Mouse (Mus musculus) C2C12 (cell line): ENCODE results near the gene Gm45140. TPM values are rescaled to one million over a fixed set of nuclear protein-coding genes. Genes with fewer than 3 reads are reported as not detected.

Experiments
- H3K27me3 ChIP-seq: one replicate; pipeline ENCODE4 v1.6.1; 2011; ENCODE audit not compliant: control insufficient read depth, insufficient read depth, insufficient read length
- H3K36me3 ChIP-seq: one replicate; pipeline ENCODE4 v1.6.1; 2011; ENCODE audit not compliant: control insufficient read depth, insufficient read depth
- H3K4me3 ChIP-seq: one replicate; pipeline ENCODE4 v1.5.1; 2011; ENCODE audit warnings: mild to moderate bottlenecking, control low read depth; ENCODE audit not compliant: poor library complexity, insufficient read depth, severe bottlenecking
- H3K79me2 ChIP-seq: one replicate; pipeline ENCODE4 v1.6.1; 2011; ENCODE audit not compliant: control insufficient read depth, insufficient read depth
- H3K79me3 ChIP-seq: one replicate; pipeline ENCODE4 v1.6.1; 2011; ENCODE audit warnings: low read depth, control low read depth
- H3ac ChIP-seq: one replicate; pipeline ENCODE3; 2011; ENCODE audit warnings: low read depth; ENCODE audit not compliant: control insufficient read depth, insufficient read length
- CEBPB ChIP-seq: IDR thresholded peaks from one replicate; pipeline ENCODE4 v1.6.1; 2011; ENCODE audit warnings: low read depth, mild to moderate bottlenecking, control low read depth, moderate library complexity
- CTCF ChIP-seq: IDR thresholded peaks from one replicate; pipeline ENCODE4 v1.5.1; 2011; ENCODE audit not compliant: control insufficient read depth, insufficient read depth, insufficient read length
- FOSL1 ChIP-seq: IDR thresholded peaks from one replicate; pipeline ENCODE4 v1.8.0; 2011; ENCODE audit warnings: mild to moderate bottlenecking, low read length; ENCODE audit not compliant: poor library complexity, insufficient read depth, severe bottlenecking
- MAX ChIP-seq: IDR thresholded peaks from one replicate; pipeline ENCODE4 v1.6.1; 2011; ENCODE audit warnings: mild to moderate bottlenecking, control low read depth
- MYOD1 ChIP-seq: IDR thresholded peaks from one replicate; pipeline ENCODE4 v1.6.1; 2011; ENCODE audit warnings: low read depth; ENCODE audit not compliant: control insufficient read depth, insufficient read length
- MYOG ChIP-seq: IDR thresholded peaks from one replicate; pipeline ENCODE4 v1.6.1; 2011; ENCODE audit not compliant: control insufficient read depth, insufficient read length; ENCODE audit errors: extremely low read depth
- USF1 ChIP-seq: IDR thresholded peaks from one replicate; pipeline ENCODE4 v1.6.1; 2011; ENCODE audit warnings: low read depth, mild to moderate bottlenecking, control low read depth, moderate library complexity
- polyA plus RNA-seq: library from polyadenylated mRNA; unstranded; fragments of >200 nt; fragmentation: generic; extraction: Trizol; gene quantifications from one replicate; pipeline ENCODE4 v1.2.1, GENCODE M21; 2012; ENCODE audit warnings: missing spikeins

Gene Gm45140
- polyA plus RNA-seq, 1 experiment: 2.3 TPM

DNA sequence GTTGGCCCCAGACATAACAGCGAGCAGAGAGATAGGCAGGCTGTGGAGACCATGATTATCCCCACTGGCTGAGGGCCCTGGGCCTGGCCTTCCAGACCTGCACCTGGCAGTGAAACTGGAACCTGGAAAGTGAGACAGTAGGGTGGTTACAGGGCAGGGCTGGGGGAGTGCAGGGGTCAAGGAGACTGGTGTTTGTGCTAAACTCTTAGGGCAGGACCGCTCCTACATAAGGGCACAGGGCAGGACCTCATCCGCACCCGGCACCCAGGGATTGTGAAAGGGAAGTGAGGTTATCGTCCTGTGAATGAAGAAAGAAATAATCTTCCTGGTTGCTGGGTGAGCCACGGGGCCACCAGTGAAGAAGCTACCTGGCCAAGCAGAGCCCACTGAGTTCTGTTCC, 45.8 kb downstream of the Gm45140 start:
- Histone ChIP-seq H3K36me3 (no peaks in the 10 kb centered on the region), H3K79me2 (no peaks in the 10 kb centered on the region), H3K27me3 (no peaks in the 10 kb centered on the region), H3K79me3 (no peaks in the 10 kb centered on the region), H3K4me3 (no peak overlapping the region), H3ac (no peak overlapping the region)
- TF ChIP-seq MAX: no peak
- no peak for TF ChIP-seq MYOG
- no peak for TF ChIP-seq CTCF

DNA sequence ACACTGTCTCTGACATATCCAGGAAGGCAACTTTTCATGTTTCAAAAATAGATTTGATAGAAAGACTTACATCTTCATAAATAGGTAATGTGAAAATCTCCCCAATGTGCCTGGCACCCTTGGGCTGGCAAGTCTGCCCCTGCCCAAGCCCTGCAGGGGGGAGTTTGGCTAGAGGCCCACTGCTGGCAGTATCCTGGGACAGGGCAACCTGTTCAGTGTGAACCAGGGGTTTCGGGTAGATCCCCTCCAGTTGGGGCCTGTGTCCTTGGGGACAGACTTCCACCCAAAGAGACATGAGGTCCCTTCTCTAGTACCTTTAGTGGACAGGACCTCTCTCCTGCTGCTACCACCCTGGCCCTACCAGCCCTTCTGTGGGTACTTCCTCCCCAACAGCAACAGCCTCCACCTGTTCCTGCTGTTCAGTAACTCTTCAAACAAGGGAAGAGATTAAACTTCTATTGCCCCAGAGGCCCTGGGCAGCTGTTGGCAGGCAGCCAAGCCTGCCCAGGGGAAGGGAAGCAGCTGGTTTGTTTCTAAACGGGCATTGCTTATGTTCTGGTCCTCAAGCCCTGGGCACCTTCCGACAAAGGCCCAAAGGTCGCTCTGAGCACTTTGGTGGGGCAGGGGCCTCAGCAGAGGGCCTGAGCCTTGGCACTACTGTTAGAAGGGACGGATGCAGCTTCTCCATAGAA, 46.6 kb downstream of the Gm45140 start:
- no peaks in the 10 kb centered on the region for H3K36me3 ChIP-seq
- no peaks in the 10 kb centered on the region for H3K27me3 ChIP-seq
- H3K79me3 ChIP-seq: no peaks in the 10 kb centered on the region
- H3K79me2 ChIP-seq: no peaks in the 10 kb centered on the region
- H3K4me3 ChIP-seq: no peak overlapping the region
- no peak overlapping the region for H3ac ChIP-seq
- TF ChIP-seq MYOD1: peak; percentile 34
- TF ChIP-seq CTCF: no peak

DNA sequence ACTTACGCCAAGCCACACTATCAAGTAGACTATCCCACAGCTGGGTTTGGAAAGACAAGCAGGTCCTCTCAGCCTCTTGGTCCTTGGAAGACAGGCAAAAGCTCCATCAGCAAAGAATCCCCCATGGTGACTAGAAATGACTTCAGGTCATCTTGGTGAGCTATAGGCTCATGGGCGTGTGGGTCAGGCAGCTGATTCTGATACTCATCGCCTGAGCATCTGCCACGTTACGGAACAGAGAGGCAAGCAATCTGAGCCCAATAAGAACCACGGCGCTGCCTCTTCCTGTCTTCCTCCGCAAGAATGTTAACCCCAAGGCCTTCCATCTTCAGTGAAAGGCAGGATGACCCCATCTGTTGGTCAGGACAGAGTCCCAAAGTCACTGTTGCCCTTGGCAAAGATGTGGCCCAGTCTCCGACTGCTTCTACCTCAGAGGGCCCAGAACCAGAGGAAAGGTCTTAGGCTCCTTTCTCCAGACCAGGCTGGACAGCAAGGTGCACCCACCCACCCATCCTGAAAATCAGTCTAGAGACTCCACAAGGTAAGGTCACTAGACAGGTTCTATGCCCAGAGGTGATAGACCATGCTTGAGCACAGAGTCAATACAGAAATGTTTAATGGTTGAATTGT, 47.2 kb downstream of the Gm45140 start:
- no peaks in the 10 kb centered on the region for H3K79me3 ChIP-seq
- H3K27me3 ChIP-seq: no peaks in the 10 kb centered on the region
- H3K36me3 ChIP-seq: no peaks in the 10 kb centered on the region
- H3K79me2 ChIP-seq: no peaks in the 10 kb centered on the region
- no peak overlapping the region for H3K4me3 ChIP-seq
- TF ChIP-seq MAX (no peak), USF1 (no peak)
- no peak overlapping the region for H3ac ChIP-seq

DNA sequence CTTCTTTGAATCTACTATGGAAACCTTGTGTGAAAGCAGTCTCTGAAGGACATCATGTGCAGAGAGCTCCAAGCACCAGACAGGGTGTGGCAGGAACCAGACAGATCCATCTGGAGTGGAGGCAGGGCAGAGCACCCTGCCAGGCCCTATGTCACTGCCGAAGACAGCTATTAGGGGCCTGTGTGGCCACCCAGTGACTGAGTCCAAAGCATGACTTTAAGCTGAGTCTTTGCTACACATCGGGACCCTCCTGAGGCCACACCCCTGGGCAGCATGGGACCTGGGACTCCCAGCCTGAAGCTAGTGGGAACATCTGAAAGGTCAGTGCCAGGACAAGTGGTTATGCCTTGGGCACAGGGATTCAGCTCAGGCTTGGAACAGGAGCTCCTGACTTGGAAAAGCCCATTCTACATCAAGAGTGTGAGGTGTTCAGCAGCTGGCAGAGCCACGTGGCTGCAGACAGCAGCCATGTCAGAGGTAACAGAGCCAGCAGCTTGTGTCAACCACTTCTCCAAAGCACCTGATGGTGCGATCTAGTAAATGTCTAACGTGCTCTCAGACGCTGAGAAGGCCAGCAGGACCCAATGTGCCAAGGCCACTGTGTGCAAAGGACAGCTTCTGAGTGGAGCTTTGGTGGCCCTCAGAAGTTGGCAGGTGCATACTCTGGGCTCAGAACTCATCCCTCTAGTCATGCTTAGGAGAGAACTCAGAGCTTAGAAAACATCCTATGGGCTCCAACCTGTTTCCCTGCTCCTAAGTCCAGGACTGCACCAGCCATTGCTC, 48.3 kb downstream of the Gm45140 start:
- H3K4me3 ChIP-seq: no peak overlapping the region
- H3K27me3 ChIP-seq: no peaks in the 10 kb centered on the region
- no peak overlapping the region for H3ac ChIP-seq
- no peaks in the 10 kb centered on the region for H3K79me2 ChIP-seq
- no peak for TF ChIP-seq MYOD1
- TF ChIP-seq USF1: no peak
- TF ChIP-seq CTCF: no peak
- TF ChIP-seq MYOG: no peak
- TF ChIP-seq MAX: no peak
- no peak for TF ChIP-seq FOSL1
- TF ChIP-seq CEBPB: no peak
- H3K79me3 ChIP-seq: no peaks in the 10 kb centered on the region
- H3K36me3 ChIP-seq: no peaks in the 10 kb centered on the region

DNA sequence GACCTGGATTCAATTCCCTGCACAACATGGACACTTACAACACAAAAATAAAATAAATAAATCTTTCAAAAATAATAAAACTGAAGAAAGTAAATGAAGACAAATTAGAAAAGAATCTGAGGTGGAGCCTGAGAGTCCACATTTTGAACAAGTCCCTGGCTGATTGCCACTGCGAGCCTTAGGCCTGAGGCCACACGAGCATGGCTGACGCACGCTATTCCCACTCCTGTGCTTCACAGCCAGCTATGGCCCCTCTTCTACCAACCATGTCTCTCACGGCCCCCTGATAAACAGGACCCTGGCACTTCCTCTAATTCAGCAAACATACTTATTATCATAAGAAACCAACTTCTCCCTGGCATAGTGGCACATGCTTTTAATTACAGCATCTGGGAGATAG, 49.0 kb downstream of the Gm45140 start:
- no peak for TF ChIP-seq FOSL1
- no peaks in the 10 kb centered on the region for H3K27me3 ChIP-seq
- no peaks in the 10 kb centered on the region for H3K79me2 ChIP-seq

DNA sequence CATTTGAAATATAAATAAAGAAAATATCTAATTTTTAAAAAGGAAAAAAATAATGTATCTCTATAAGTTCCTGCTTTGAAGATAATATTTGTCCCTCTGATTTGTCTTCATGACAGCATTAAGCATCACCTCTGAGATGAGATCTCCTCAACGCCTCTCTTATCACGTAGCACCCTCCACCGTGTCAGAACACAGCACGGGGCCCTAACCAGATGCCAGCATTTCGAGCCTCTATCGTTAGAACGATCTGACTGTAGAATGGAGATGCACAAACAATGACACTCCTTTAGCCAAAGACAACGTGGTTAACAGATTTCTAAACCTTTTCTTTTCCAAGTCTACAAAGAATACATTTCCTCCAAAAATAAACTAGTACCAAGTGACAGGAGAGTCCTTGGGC, 51.6 kb downstream of the Gm45140 start:
- H3ac ChIP-seq: no peak overlapping the region
- no peak for TF ChIP-seq USF1
- no peak for TF ChIP-seq MAX
- no peak for TF ChIP-seq CEBPB
- no peak for TF ChIP-seq MYOG
- no peak for TF ChIP-seq FOSL1
- TF ChIP-seq MYOD1: no peak
- TF ChIP-seq CTCF: no peak

More for the DNA sequence above, 49.0 kb downstream of the Gm45140 start:
- no peak overlapping the region for H3ac ChIP-seq
- no peaks in the 10 kb centered on the region for H3K79me3 ChIP-seq
- no peaks in the 10 kb centered on the region for H3K36me3 ChIP-seq
- H3K4me3 ChIP-seq: no peak overlapping the region

More for the DNA sequence above, 51.6 kb downstream of the Gm45140 start:
- Histone ChIP-seq H3K79me3 (no peaks in the 10 kb centered on the region), H3K36me3 (no peaks in the 10 kb centered on the region), H3K79me2 (no peaks in the 10 kb centered on the region), H3K27me3 (no peaks in the 10 kb centered on the region), H3K4me3 (no peak overlapping the region)
